Mouse (Mus musculus) olfactory bulb, adult 2 months (tissue): Measurements from ENCODE around the gene Ptprb. TPM values are rescaled to one million over a fixed set of nuclear protein-coding genes. Genes with fewer than 3 reads are reported as not detected.
A peak's percentile ranks its signal among the peaks of the same experiment; 100 is the strongest.

Source experiments
- H3K27ac ChIP-seq: fragments of 200-500 bp; 2 replicates; pipeline ENCODE4 v1.5.1; 2012; ENCODE audit warnings: low read depth, low read length; ENCODE audit not compliant: insufficient read depth
- H3K4me1 ChIP-seq: fragments of 200-500 bp; 2 replicates; pipeline ENCODE4 v1.6.1; 2012; ENCODE audit warnings: low read length; ENCODE audit not compliant: control insufficient read depth, insufficient read depth
- H3K4me3 ChIP-seq: fragments of 200-500 bp; 2 replicates; pipeline ENCODE4 v1.5.1; 2012; ENCODE audit warnings: mild to moderate bottlenecking, low read depth, low read length, moderate library complexity; ENCODE audit not compliant: insufficient read depth
- CTCF ChIP-seq: fragments of 200-500 bp; IDR thresholded peaks from 2 replicates; pipeline ENCODE4 v1.5.1; 2012; ENCODE audit warnings: low read depth, mild to moderate bottlenecking, low read length, moderate library complexity; ENCODE audit not compliant: insufficient read depth
- POLR2A ChIP-seq: fragments of 200-500 bp; IDR thresholded peaks from 2 replicates; pipeline ENCODE4 v1.6.1; 2012; ENCODE audit warnings: mild to moderate bottlenecking, low read depth, low read length, moderate library complexity; ENCODE audit not compliant: insufficient read depth
- WGBS: fragments of 180-500 bp; shearing (Covaris S2); methylation state at CpG from one replicate; pipeline ENCODE4 v1.1.7; 2018; 5-methylcytosine and 5-hydroxymethylcytosine counted together
- polyA plus RNA-seq: library from polyadenylated mRNA; stranded (reverse); fragments of >200 nt; gene quantifications from 2 replicates; pipeline ENCODE4 v1.2.4, GENCODE M21; 2012; ENCODE audit warnings: low replicate concordance; ENCODE audit not compliant: missing spikeins, insufficient read depth, insufficient read length

Ptprb gene
- polyA plus RNA-seq, 1 experiment: not detected

DNA sequence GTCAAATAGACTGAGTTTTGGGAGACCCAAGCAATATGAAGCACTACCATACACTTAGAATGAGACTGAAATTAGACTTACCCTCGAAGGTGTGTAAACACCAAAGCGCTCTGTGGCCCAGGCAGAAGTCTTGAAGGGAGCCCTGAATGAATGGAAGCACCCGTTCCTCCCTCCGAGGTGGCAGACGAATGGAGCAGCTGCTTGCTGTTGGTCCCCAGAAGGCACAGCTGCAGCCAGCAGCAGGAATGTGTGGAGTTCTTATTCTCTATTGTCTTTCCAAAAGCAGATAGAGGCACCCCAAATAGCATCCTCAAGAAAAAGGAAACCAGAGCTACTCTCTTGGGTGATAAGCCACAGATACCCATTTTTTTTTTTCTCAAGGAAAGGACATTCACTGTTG, 79.0 kb downstream of the Ptprb start:
- whole genome bisulfite sequencing: 33% methylated on average over 5 of the region's 5 CpGs
- Histone ChIP-seq H3K27ac (no peak overlapping the region), H3K4me1 (peaks cover 4% of the 10 kb centered on the region), H3K4me3 (no peak overlapping the region)
- TF ChIP-seq CTCF (no peak), POLR2A (no peak)

DNA sequence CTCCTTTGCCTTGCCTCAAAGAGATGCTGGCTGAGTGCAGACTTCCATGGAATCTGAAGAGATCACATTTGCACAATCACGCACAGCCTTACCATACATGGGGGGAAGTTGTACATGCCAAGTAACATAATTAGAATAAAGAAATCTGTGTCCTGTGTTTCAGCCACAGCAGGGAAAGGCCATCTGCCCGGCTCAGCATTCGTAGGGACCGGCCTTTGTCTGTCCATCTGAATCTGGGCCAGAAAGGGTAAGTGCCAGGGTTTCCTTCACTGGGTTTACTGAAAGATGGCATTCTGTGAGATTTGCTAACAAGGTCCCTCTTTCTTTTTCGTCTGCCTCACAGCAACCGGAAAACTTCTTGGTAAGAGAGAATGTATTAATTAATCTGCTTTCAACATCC, 86.9 kb downstream of the Ptprb start:
- TF ChIP-seq CTCF (no peak), POLR2A (no peak)
- Histone ChIP-seq H3K27ac (no peak overlapping the region), H3K4me1 (no peaks in the 10 kb centered on the region), H3K4me3 (no peak overlapping the region)
- WGBS: 49% methylated on average over 6 of the region's 6 CpGs

DNA sequence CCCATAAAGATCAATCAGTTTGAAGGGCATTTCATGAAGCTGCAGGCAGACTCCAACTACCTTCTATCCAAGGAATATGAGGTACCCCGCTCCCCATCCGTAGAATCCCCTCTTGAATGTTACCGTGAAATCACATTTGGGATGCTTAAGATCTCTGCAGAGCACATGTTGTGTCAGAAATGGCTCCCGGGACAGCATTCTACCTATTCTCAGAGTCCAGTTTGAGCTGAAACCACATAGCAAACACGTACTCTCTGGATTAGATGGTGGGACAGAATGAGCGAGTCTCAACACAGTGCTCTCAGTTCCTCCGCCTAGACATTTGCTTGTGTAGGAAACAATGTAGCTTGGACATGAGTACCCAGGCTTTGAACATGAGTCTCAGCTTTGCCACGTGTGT, 87.3 kb downstream of the Ptprb start:
- no peak overlapping the region; the same call in 1 of the 2 replicates for H3K27ac ChIP-seq
- H3K4me1 ChIP-seq: no peaks in the 10 kb centered on the region
- WGBS: 61% methylated on average over 8 of the region's 8 CpGs
- TF ChIP-seq CTCF (no peak), POLR2A (no peak)
- no peak overlapping the region for H3K4me3 ChIP-seq

DNA sequence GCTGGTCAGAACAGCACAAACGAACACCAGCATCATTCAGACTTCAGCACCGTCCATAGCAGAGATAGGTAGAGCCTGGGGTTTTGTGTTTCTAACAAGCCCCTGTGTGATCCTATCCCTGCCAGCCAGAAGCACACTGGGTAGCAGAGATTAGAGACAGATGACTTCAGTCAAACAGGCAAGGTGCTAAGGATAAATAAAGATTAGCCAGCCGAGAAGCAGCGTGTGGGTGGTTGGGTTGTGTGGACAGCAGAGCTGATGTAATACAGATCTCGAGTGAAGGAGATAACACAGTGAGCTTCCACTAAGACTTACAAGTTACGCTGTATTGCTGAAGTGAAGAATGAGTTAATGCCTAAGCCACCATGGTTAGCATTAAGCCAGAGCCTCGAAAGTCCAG, 89.4 kb downstream of the Ptprb start:
- no peak overlapping the region for H3K27ac ChIP-seq
- TF ChIP-seq CTCF: no peak
- no peak for TF ChIP-seq POLR2A
- no peaks in the 10 kb centered on the region for H3K4me1 ChIP-seq
- 70% methylated on average over 7 of the region's 7 CpGs for WGBS
- no peak overlapping the region for H3K4me3 ChIP-seq

DNA sequence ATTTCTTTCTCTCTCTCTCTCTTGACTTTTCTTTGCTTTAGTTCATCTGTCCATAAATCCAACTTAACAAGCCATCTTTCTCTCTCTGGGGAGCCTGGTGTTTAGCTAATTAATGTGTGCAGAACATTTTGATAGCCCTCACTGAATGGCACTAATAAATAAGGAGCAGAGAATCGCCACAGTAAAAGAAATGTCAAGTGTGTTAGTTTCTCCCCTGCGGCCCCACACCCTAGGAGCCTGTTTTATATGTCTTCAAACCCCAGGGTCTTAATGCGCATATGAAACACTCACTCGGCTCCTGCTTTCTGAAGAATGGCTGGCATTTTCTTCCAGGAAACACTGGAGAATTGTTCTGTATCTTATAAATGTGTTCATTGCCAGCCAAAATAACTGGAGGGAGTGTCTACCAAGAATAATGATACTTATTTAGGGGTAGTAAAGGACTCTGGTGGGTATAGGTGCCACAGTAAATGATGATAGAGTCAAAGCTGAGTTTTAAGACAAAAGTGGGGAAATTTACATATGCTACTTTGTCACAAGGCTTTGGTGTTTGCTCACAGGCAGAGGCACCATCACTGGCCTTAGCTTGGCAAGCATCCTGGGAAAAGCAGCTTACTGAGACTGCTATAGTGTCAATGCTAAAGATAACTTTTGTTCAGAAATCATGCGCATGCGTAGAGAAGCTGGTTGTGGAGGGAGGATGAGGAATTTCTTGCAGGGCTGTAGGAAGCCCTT, 95.8 kb downstream of the Ptprb start:
- 36% methylated on average over 6 of the region's 6 CpGs for WGBS
- Histone ChIP-seq H3K4me1 (no peaks in the 10 kb centered on the region), H3K4me3 (no peak overlapping the region), H3K27ac (peak overlapping the region; percentile 51; the same call in 1 of the 2 replicates)
- no peak for TF ChIP-seq CTCF
- no peak for TF ChIP-seq POLR2A

DNA sequence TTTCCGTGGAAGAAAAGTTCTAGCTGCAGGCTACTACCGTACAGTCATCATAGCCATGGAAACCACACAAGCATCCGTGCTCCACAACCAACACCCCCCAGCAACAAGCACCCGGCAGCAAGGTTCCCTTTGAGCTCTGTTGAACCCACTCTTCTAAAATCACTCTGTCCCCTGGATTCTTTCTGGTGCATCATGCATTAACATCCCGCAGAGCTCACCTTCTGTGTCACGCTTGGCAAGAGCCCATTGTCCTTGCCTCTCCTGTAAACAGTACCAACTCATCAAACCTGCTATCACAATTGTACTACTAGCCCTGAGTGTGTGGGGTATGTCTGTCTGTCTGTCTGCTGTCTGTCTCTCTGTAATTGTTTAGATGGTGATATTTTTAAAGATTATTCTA, 98.8 kb downstream of the Ptprb start:
- WGBS: 78% methylated on average over 6 of the region's 6 CpGs
- Histone ChIP-seq H3K27ac (no peak overlapping the region), H3K4me3 (no peak overlapping the region), H3K4me1 (peaks cover 2% of the 10 kb centered on the region)
- TF ChIP-seq CTCF (no peak), POLR2A (no peak)

DNA sequence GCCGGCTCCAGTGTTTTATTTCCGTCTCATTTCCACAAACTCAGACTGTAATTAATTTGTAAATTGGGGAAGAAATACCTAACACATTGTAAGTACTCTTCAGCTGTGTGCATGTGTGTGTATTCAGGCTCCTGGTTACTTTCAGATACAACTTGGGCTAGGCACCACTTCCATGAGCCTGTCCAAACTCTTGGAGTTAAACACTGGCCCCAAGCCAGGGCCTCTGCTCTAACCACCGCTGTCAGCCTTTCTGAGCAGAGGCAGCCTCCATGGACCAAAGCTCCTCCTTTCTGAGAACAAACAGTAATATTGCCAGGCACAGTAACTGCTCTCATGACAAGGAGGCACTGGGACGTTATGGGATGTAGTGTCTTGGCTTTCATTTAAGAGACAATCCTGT, 101.5 kb downstream of the Ptprb start:
- no peak for TF ChIP-seq CTCF
- no peak for TF ChIP-seq POLR2A
- WGBS: 12% methylated on average over 4 of the region's 4 CpGs

DNA sequence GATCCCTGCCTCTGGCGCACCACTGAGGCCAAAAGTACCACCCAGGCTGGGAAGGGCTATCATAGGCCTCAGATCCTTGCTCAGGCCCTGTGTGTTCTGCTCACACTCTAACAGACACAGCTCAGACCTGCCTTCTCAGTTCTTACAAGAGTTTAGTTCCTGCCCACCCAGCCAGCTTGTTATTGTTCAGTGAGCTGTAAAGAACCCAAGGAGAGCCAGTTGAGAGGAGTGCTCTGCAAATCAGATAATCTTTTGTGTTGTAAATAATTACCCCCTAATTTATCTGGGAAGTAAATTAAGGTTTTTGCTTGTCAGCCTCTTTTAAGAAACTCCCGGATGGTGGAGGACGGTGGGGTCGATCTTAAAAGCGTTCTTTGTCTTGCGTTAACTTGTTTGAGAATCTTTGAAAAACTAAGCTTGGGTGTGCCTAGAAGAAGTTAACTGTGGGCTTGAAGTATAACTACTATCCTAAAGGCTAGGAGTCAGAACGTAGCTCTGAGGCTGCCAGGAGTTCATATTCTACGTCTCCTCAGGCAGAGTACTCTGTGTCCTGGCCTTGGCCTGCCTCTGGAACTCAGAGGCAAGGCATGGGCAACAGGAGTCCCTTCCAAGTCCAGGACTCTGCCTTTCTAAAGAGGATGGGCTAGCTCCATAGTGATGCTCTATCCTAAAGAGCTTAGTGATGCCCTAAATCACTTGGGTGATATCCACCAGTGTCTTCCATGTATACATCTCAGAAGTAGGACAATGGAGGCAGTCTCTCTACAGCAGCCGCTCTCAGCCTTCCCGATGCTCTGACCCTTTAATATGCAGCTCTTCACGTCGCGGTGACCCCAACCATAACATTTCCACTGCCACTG, 107.7 kb downstream of the Ptprb start:
- 53% methylated on average over 13 of the region's 13 CpGs for WGBS
- no peak for TF ChIP-seq CTCF
- H3K4me1 ChIP-seq: peaks cover 22% of the 10 kb centered on the region
- H3K27ac ChIP-seq: peak overlapping the region; percentile 31; the same call in 1 of the 2 replicates
- H3K4me3 ChIP-seq: no peak overlapping the region

More for the DNA sequence above, 101.5 kb downstream of the Ptprb start:
- Histone ChIP-seq H3K4me1 (peaks cover 7% of the 10 kb centered on the region), H3K27ac (peak overlapping the region; percentile 36; the same call in 1 of the 2 replicates), H3K4me3 (no peak overlapping the region)

DNA sequence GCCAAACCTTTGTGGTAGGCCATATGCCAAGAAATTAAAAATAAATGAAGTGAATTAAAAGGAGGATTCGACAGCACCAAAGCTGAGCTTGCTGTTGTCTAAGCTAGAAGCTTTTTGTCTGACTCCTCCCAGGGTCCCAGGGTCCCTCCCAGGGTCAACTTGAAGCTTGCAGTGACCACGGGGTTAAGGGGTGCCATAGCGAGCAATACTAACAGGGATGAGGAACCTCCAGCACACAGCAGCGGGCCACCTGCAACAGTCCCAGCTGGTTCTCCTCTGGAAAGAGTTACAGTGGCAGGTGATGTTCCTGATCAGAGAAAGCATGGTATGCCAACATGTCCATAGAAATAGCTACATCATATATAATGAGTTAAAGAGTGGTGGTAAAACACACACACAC, 109.1 kb downstream of the Ptprb start:
- H3K4me3 ChIP-seq: no peak overlapping the region
- H3K4me1 ChIP-seq: peaks cover 22% of the 10 kb centered on the region
- WGBS: 88% methylated on average over 4 of the region's 4 CpGs
- no peak overlapping the region for H3K27ac ChIP-seq
- TF ChIP-seq POLR2A (no peak), CTCF (no peak)
